Mouse (Mus musculus) heart, embryonic 15.5 days (tissue): Measurements from ENCODE around the gene Pstpip1. TPM values are rescaled to one million over a fixed set of nuclear protein-coding genes. Genes with fewer than 3 reads are reported as not detected.

Source experiments
- polyA plus RNA-seq: library from polyadenylated mRNA; unstranded; fragments of >200 nt; fragmentation: Nextera tagmentation; extraction: Ambion mirVana; gene quantifications from 2 replicates; pipeline ENCODE4 v1.2.1, GENCODE M21; 2015

Gene Pstpip1
- polyA plus RNA-seq, 1 experiment from 2014 or later, result 1.8 TPM

Other genes with a start within 250 kb of the Pstpip1 start
- 8.4 and 8.5 TPM in 2 replicates for gene Scaper, start 151.8 kb upstream of the Pstpip1 start, polyA plus RNA-seq
- not detected in 2 replicates for gene 4930563M21Rik, start 79.4 kb upstream of the Pstpip1 start, polyA plus RNA-seq
- gene Rcn2, start 48.1 kb upstream of the Pstpip1 start, polyA plus RNA-seq, result 123 and 130 TPM in 2 replicates
- gene Tspan3, start 75.5 kb downstream of the Pstpip1 start, polyA plus RNA-seq, result 378 and 426 TPM in 2 replicates